Mouse (Mus musculus) gastrocnemius, postnatal 25 days (tissue): ENCODE data around the gene Esp31. TPM values are rescaled to one million over a fixed set of nuclear protein-coding genes. Genes with fewer than 3 reads are reported as not detected.

Experiments used
- DNase-seq: peaks from one replicate; pipeline ENCODE4 v3.0.0; 2022
- long read RNA-seq, 2 experiments: library from polyadenylated mRNA; stranded (forward); transcript quantifications; one replicate each; pipeline ENCODE4 v2.0.0; 2021
- total RNA-seq, 2 experiments: library from RNA; stranded (reverse); gene quantifications; 1 replicate in 1 of 2; 2 replicates in 1 of 2; pipeline ENCODE4 v1.2.3; 2021

Gene Esp31
- not detected for total RNA-seq
- long read RNA-seq, experiment 1 = 0 reads
- long read RNA-seq, experiment 2 = 0 reads

GRCm38 (mm10) chr17:38639147-38639546 is at the start of gene Esp31:
Gene Esp31 (plus strand): TSS chr17:38639447.
- no peak for DNase-seq

Other genes starting within 250 kb of the Esp31 start
- gene Esp36, start 219.3 kb upstream of the Esp31 start, total RNA-seq = not detected
- not detected for gene Esp34, start 85.3 kb upstream of the Esp31 start, total RNA-seq